Mouse (Mus musculus) heart, postnatal 4 days (tissue): ENCODE results near the gene Srrm4. TPM values are rescaled to one million over a fixed set of nuclear protein-coding genes. Genes with fewer than 3 reads are reported as not detected.
A peak's percentile ranks its signal among the peaks of the same experiment; 100 is the strongest.

Experiments used
- DNase-seq: peaks from one replicate; pipeline ENCODE4 v3.0.0; 2021
- total RNA-seq, 2 experiments: library from RNA; stranded (reverse); gene quantifications; 2 replicates each; pipeline ENCODE4 v1.2.3; 2021

Gene Srrm4
- total RNA-seq, 2 experiments from 2014 or later, result 1.8 to 3.5 TPM

- DNase-seq, result no peak
Measured at GRCm38 (mm10) chr5:116400801-116401200, 190.8 kb downstream of the Srrm4 start.

- no peak for DNase-seq
Measured at GRCm38 (mm10) chr5:116400042-116400730, 191.4 kb downstream of the Srrm4 start.

GRCm38 (mm10) chr5:116396104-116396503, 195.5 kb downstream of the Srrm4 start:
- no peak for DNase-seq

DNA sequence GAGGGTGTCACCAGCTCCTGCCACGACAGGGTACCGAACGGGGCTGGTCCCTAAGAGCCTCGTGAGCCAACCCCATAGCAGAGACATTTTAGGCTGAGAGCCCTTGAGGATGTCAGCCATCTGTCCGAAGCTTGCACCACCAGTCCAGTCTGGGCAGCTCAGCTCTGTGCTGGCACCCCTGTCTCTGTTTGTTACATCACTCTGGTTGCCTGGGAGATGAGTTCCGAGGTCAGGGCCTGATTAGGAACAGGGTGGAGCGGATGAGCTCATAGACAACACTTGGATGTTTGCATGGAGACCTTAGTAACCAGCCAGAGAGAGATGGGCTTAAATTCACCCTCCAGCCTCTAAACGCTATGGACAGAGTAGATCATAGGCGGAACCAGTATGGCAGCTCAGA, 199.0 kb downstream of the Srrm4 start:
- DNase-seq, result peak; percentile 25

DNA sequence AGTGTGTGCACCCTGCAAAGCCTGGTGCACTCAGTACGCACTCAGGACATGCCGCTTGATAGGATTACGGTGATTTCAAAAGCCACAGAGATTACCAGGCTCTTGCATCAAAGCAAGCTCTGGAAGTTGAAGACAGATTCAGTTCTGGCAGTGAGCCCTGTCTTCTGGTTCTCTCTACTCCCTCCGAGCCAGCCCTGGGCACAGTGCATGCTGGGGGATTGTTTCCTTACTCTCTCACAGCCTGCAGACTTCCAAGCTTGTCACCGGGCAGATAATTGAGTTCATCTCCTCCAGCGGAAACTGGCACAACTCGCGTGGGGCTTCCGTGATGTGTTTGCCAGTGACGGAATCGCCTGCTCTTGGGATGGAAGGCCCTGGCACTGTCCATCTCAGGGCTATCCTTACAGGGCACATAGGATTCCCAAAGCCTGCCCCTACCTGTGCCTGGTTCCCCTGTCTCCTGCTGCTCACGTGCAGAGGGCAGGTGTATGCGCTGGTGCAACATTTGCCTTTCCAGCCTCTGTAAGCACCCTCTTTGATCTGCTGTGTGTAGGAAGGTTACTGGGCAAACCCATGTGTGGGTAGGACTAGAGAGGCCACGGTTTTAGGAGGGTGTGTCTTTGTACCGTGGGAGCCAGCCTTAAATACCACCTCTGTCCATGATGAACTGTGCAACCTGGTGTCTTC, 201.6 kb downstream of the Srrm4 start:
- peak; percentile 58 for DNase-seq

DNA sequence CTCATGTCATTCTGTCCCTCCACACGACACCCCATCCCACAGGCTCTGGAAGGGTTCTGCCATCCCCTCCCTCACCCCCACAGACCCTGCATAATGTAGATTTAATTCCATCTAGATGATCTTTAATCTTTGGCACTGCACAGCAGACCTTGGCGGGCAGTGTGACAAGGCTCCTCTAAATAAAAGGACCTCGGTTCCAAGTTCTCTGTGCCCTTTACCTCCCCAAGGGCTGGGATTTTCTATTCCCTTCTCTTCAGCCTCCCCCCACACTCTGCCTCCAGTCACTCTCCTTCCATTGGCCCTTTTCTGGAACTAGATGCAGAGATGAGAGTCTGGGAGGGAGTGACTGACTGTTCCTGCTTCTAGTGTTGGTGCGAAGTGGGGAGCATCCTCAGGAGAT, 202.3 kb downstream of the Srrm4 start:
- DNase-seq, result no peak

Other genes starting within 250 kb of the Srrm4 start
- gene Hspb8, start 169.0 kb downstream of the Srrm4 start, total RNA-seq, result 10 to 100 TPM; 75.1 to 75.9 TPM